Mouse (Mus musculus) midbrain, embryonic 16.5 days (tissue): Measurements from ENCODE around the gene Akt1s1. TPM values are rescaled to one million over a fixed set of nuclear protein-coding genes. Genes with fewer than 3 reads are reported as not detected.

Source experiments
- ATAC-seq: fragments of 200-750 bp; cut with Nextera tagmentation; 2 replicates; pipeline ENCODE4 v1.8.0; 2017; ENCODE audit warnings: moderate TSS enrichment
- H3K27ac ChIP-seq: fragments of 300-500 bp; sonication (generic); 2 replicates; pipeline ENCODE4 v1.5.1; 2014; ENCODE audit warnings: mild to moderate bottlenecking, low read length, mixed read lengths
- H3K27me3 ChIP-seq: fragments of 300-500 bp; sonication (generic); 2 replicates; pipeline ENCODE4 v1.6.1; 2014; ENCODE audit warnings: low read depth, low read length, mixed read lengths; ENCODE audit not compliant: control insufficient read depth, insufficient read depth
- H3K36me3 ChIP-seq: fragments of 300-500 bp; sonication (generic); 2 replicates; pipeline ENCODE4 v1.6.1; 2014; ENCODE audit warnings: mild to moderate bottlenecking, low read length, moderate library complexity, mixed read lengths; ENCODE audit not compliant: control insufficient read depth, insufficient read depth
- H3K4me1 ChIP-seq: fragments of 300-500 bp; sonication (generic); 2 replicates; pipeline ENCODE4 v1.6.1; 2014; ENCODE audit warnings: mild to moderate bottlenecking, low read length, mixed read lengths; ENCODE audit not compliant: control insufficient read depth, insufficient read depth
- H3K4me2 ChIP-seq: fragments of 300-500 bp; sonication (generic); 2 replicates; pipeline ENCODE4 v1.6.1; 2014; ENCODE audit warnings: mild to moderate bottlenecking, low read length, mixed read lengths
- H3K4me3 ChIP-seq: fragments of 300-500 bp; sonication (generic); 2 replicates; pipeline ENCODE4 v1.5.1; 2014; ENCODE audit warnings: low read depth, mild to moderate bottlenecking, low read length, moderate library complexity, mixed read lengths
- H3K9ac ChIP-seq: fragments of 300-500 bp; sonication (generic); 2 replicates; pipeline ENCODE4 v1.6.1; 2014; ENCODE audit warnings: low read depth, low read length, mixed read lengths
- H3K9me3 ChIP-seq: fragments of 300-500 bp; sonication (generic); replicated peaks from 2 replicates; pipeline ENCODE4 v1.6.1; 2014; ENCODE audit warnings: mild to moderate bottlenecking, low read length, mixed read lengths; ENCODE audit not compliant: control insufficient read depth, poor library complexity, severe bottlenecking
- WGBS: fragments of 180-500 bp; shearing (Covaris S2); extraction: QIAGEN DNeasy Blood & Tissue Kit; methylation state at CpG from one replicate; pipeline ENCODE4 v1.1.7; 2014; 5-methylcytosine and 5-hydroxymethylcytosine counted together
- polyA plus RNA-seq: library from polyadenylated mRNA; unstranded; fragments of >200 nt; fragmentation: Nextera tagmentation; extraction: Ambion mirVana; gene quantifications from 2 replicates; pipeline ENCODE4 v1.2.1, GENCODE M21; 2015

Gene Akt1s1
- polyA plus RNA-seq, 1 experiment from 2014 or later = 83.2 TPM

DNA sequence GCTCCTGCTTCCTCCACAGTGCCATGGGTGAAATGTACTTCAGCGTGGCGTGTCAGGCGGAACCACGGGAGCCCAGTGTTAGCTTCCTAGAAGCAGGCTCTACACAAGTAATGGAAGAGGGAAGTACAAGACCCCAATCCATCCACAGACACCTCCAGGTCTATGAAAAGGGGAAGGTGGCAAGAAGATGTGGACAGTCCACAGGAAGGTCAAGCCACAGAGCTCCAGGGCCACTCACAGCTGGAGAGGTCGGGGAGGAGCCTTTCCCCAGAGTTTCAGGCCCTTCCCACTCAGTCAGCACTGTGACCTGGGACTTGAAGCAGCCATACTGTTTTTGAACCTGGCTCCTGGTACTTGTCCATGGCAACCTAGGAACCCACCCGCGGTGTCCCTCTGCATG lies 38.2 kb downstream of the Akt1s1 start:
- H3K9me3 ChIP-seq = no peaks in the 10 kb centered on the region
- no peaks in the 10 kb centered on the region for H3K27me3 ChIP-seq
- ATAC-seq = no peak
- WGBS = 90% methylated on average over 7 of the region's 7 CpGs
- H3K36me3 ChIP-seq = peaks cover 32% of the 10 kb centered on the region
- H3K4me1 ChIP-seq = peaks cover 19% of the 10 kb centered on the region
- no peak overlapping the region for H3K27ac ChIP-seq
- H3K9ac ChIP-seq = no peak overlapping the region
- no peak overlapping the region for H3K4me2 ChIP-seq
- no peak overlapping the region for H3K4me3 ChIP-seq

GRCm38 (mm10) chr7:44888256-44889105 lies 39.7 kb downstream of the Akt1s1 start:
- 85% methylated on average over 13 of the region's 13 CpGs for WGBS
- no peak for ATAC-seq
- Histone ChIP-seq H3K27me3 (no peaks in the 10 kb centered on the region), H3K4me1 (peaks cover 24% of the 10 kb centered on the region), H3K9ac (no peak overlapping the region), H3K27ac (no peak overlapping the region), H3K4me3 (no peak overlapping the region), H3K4me2 (no peak overlapping the region), H3K36me3 (peaks cover 23% of the 10 kb centered on the region), H3K9me3 (no peaks in the 10 kb centered on the region)

GRCm38 (mm10) chr7:44890180-44890579 lies 41.4 kb downstream of the Akt1s1 start:
- Histone ChIP-seq H3K4me2 (peak overlapping the region; percentile 96), H3K27ac (no peak overlapping the region), H3K4me1 (peaks cover 40% of the 10 kb centered on the region), H3K27me3 (no peaks in the 10 kb centered on the region), H3K9ac (no peak overlapping the region; the same call in 1 of the 2 replicates), H3K9me3 (no peaks in the 10 kb centered on the region), H3K36me3 (peaks cover 11% of the 10 kb centered on the region), H3K4me3 (no peak overlapping the region)
- no peak for ATAC-seq
- 94% methylated on average over 5 of the region's 7 CpGs for WGBS

DNA sequence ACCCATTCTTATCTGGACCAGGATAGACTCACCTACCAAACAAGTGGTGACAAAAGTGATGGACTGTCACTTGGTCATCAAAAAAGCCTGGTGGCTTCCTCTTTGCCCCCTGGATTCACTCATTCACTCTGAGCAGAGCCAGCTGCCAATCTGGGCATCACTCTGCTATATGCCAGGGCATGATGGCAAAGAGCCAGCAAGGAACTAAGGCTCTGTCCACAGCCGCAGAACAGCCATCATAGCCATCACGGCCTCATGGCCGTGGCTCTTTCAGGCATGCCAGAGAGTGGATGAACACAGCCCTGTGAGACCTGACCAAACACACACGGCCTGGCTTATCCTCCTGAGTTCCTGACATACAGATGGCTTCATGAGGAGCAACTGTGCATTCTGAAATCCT lies 41.9 kb downstream of the Akt1s1 start:
- Histone ChIP-seq H3K36me3 (peaks cover 6% of the 10 kb centered on the region; the same call in 1 of the 2 replicates), H3K4me3 (peak overlapping the region; percentile 75), H3K27ac (no peak overlapping the region), H3K9ac (peak overlapping the region; percentile 91), H3K27me3 (no peaks in the 10 kb centered on the region), H3K9me3 (no peaks in the 10 kb centered on the region), H3K4me2 (peak overlapping the region; percentile 96), H3K4me1 (peaks cover 42% of the 10 kb centered on the region)
- no peak for ATAC-seq
- WGBS = 51% methylated on average over 4 of the region's 4 CpGs

DNA sequence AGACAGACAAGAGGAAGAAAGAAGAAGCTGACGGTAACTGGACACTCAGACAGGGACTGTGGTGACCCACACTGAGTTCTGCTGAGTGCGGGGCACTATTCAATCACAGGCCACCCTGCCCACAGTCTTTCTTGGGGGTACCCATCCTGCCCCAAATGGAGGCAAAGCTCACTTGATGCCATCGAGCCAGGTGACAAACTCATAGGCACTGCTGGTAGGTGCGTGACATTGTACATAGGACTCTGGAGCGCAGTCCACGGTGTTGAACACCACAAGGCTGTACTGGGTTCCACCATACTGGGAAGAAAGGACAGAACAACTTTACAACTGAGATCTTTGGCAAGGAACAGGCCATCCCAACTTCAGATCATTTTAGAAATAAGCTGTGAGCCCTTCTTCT lies 42.8 kb downstream of the Akt1s1 start:
- Histone ChIP-seq H3K27me3 (no peaks in the 10 kb centered on the region), H3K9me3 (no peaks in the 10 kb centered on the region), H3K27ac (peak overlapping the region; percentile 92), H3K4me3 (peak overlapping the region; percentile 75), H3K36me3 (0 out of 2 replicates have a peak, but pooled peaks cover 2% of the 10 kb centered on the region), H3K4me2 (peak overlapping the region; percentile 96), H3K4me1 (peaks cover 43% of the 10 kb centered on the region), H3K9ac (peak overlapping the region; percentile 91)
- 13% methylated on average over 6 of the region's 6 CpGs for WGBS
- ATAC-seq = no peak

DNA sequence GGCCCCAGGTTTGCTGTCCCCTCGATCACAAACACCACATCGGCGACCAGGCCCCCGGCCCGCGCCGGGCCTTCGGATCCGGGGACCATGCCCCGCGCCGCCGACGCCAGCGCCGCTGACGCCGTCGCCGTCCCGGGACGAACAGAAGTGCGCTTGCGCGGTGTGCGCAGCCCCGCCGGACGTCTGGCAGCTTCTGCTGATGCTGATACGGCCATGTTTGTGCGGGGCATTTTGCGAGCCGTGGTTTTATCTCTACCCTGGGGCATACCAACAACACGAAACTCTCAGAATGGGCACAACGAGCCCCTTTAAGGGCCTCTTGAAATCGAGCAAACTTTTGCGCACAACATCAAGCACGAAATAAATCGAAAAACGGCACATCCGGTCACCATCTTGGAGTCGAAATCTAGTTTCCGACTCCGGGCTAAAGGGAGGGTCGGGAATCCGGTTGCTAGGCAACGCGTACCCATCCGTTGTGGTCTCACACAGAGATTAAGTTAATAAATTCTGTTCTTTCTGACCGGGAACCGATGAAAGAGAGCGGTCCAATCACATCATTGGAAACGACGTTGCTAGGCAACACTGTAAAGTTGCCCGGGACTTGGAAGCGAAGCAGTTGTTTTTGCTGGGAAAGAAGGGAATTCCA lies 43.6 kb downstream of the Akt1s1 start, which contains the start of gene Med25:
TSS of gene Med25 (minus strand) at position 437 of the 646 bp plus-strand sequence.
- ATAC-seq = peak; percentile 73
- Histone ChIP-seq H3K9me3 (no peaks in the 10 kb centered on the region), H3K27ac (peak within 1 kb of the TSS; percentile 93), H3K4me3 (peak within 1 kb of the TSS; percentile 75), H3K4me1 (peaks cover 51% of the 10 kb centered on the region), H3K4me2 (peak within 1 kb of the TSS; percentile 96), H3K9ac (peak within 1 kb of the TSS; percentile 91), H3K27me3 (no peaks in the 10 kb centered on the region), H3K36me3 (0 out of 2 replicates have a peak, but pooled peaks cover 2% of the 10 kb centered on the region)
- under 1% methylated on average over 55 of the region's 56 CpGs for WGBS

DNA sequence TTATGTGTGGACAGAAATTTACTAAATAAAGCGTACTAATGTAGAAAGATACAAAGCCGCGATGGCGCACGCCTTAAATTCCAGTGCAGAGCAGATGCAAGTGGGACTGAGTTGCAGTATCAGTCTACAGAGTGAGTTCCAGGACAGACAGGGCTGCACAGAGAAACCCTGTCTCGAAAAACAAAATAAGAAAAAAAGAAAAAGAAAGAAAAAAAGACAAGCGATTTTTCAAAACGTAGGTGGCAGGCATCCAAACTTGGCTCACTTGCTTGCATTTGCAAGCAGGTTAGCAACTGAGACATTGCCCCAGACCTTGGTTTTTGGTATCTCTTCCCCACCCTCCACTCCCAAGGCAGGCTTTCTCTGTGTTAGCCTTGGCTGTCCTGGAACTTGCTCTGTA lies 44.4 kb downstream of the Akt1s1 start:
- 5% methylated on average over 8 of the region's 8 CpGs for WGBS
- H3K4me2 ChIP-seq = peak overlapping the region; percentile 56
- 0 out of 2 replicates have a peak, but pooled peaks cover 2% of the 10 kb centered on the region for H3K36me3 ChIP-seq
- 0 out of 2 replicates have a peak overlapping the region, but pooled peaks have one; percentile 39 for H3K9ac ChIP-seq
- no peaks in the 10 kb centered on the region for H3K27me3 ChIP-seq
- H3K9me3 ChIP-seq = no peaks in the 10 kb centered on the region
- H3K4me1 ChIP-seq = peaks cover 53% of the 10 kb centered on the region
- no peak for ATAC-seq
- peak overlapping the region; percentile 93 for H3K27ac ChIP-seq
- H3K4me3 ChIP-seq = peak overlapping the region; percentile 27

DNA sequence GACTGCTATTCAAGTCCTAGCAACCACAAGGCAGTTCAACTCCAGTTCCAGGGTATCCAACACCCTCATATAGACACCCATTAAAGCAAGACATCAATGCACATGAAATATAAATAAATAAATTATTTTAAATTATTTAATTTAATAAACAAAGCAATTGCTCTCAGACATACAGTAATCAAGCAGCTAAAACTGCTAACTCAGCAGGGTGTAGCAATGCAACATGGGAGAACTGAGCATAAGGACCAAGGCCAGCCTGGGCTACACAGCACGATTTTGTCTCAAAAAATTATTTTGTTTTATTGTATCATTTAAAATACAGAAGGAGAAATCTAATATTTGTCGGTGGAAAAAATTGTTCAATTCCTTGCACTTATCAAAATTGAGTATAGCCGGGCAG lies 45.4 kb downstream of the Akt1s1 start:
- 89% methylated on average over 3 of the region's 3 CpGs for WGBS

More for the DNA sequence above, 45.4 kb downstream of the Akt1s1 start:
- H3K36me3 ChIP-seq = peaks cover under 1% of the 10 kb centered on the region; the same call in 1 of the 2 replicates
- no peak overlapping the region for H3K4me3 ChIP-seq
- H3K27ac ChIP-seq = peak overlapping the region; percentile 93
- H3K4me2 ChIP-seq = no peak overlapping the region
- H3K27me3 ChIP-seq = no peaks in the 10 kb centered on the region
- no peak overlapping the region for H3K9ac ChIP-seq
- no peak for ATAC-seq
- H3K4me1 ChIP-seq = peaks cover 58% of the 10 kb centered on the region
- H3K9me3 ChIP-seq = no peaks in the 10 kb centered on the region
